Mouse (Mus musculus) retina, embryonic 14.5 days (tissue): ENCODE results near the gene Atp7b.
A peak's percentile ranks its signal among the peaks of the same experiment; 100 is the strongest.

Experiments used
- DNase-seq: peaks from one replicate; pipeline ENCODE4 v3.0.0-alpha.2; 2015; ENCODE audit warnings: low spot score

Gene Atp7b

DNA sequence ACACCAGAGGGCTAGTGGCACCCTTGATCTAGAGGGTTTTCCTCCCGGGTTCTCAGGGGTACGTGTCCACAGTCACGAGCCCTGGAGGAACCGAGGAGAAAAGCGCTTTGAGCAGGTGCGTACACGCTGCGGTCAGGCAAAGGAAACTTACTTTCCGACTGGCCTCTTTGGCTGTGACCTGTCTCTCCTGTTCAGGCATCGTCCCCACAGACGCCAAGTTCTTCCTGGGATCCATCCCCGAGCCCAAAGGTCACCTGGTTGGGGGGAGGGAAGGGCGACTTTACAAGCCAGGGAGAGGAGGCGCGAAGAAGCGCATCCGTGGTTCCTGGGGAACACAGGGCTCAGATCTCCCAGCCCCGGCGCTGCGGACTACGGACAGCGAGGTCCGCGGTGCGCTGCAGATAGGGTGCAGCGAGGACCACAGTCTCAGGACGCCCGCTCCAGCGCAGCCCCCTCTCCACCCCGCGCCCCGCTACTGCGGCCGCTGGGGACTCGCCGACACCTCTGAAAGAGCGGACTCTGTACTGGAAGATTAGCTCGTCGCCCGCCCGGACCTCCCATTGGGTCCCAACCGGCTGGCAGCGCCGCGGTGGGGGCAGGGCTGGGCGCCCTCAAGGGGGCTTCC, at the start of gene Atp7b:
Atp7b (minus strand) TSS at position 485 of the 625 bp plus-strand sequence.
- peak; percentile 37 for DNase-seq

GRCm38 (mm10) chr8:22107020-22107419, 46.9 kb upstream of the Atp7b start:
- DNase-seq, result no peak

- peak; percentile 54 for DNase-seq
These were observed 31.5 kb upstream of the Atp7b start for GRCm38 (mm10) chr8:22091568-22091967.

DNA sequence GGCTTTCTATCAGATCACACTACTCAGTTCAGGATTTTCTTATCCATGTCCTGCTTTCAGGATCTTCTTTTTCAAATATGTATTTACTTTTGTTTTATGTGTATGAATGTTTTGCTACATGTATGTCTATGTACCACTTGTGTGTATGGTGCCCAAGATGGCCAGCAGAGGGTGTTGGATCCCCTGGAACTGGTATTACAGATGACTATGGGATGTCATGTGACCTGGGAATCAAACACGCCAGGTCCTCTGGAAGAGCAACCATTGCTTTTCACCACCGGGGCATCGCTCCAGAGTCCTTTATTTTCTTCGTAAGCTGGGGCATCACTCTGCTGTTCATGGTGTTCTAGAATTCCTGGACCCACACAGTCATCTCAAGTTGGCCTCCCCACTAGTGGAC, 29.1 kb upstream of the Atp7b start:
- no peak for DNase-seq

DNA sequence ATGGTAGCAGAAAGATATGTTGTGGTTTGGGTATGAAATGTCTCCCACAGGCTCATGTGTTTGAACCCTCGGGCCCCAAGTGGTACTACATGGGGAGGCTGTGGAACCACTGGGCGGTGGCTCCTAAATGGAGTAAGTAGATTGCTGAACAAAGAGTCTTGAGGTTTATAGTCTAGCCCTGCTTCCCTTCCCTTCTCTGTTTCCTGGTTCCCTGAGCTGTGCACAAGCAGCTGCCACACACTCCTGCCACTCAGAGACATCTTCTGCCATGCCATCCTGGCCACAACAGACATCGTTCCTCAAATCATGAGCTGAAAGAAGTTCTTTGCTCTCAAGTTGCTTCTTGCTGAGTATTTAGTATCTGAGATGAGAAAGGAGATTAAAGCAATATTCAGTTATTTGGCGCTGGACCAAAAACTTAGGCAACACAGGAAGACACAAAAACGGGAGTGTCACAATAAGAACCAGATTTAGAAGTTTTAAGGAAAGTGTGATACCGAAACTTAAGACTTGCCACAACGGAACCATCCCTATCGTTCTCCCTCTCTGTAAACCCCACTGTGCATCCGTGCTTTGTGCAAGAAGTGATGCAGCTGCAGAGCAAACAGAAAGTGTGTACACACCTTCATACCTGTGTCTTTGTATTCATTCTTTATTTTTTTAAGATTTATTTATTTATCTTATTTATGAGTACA, 19.4 kb upstream of the Atp7b start:
- DNase-seq, result no peak

- no peak for DNase-seq
These were observed 1.0 kb upstream of the Atp7b start for GRCm38 (mm10) chr8:22061126-22061525.

DNA sequence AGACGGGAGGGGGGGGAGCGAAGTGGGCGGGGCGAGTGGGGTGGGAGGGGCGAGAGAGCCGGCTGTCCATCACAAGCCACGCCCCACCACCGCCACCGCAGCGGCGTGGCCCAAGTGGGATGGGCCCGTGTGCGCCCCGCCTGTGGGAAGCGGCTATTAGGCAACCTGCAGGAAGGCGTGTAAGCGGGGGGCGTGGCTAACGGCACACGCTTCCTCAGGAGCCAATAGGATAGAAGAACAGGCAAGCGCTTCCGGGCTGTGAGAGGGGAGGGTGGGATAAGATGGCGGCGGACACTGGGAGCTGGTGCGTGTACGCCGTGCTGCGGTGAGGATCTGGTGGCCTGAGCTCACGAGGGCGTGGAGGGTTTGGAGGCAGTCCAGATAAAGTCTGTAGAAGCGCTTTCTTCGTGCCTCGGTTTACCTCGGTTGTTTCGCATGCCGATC, 363 bp upstream of the Atp7b start, which contains the start of gene Alg11:
Alg11 (plus strand) TSS at position 276 of the 444 bp plus-strand sequence.
- DNase-seq, result peak; percentile 99

GRCm38 (mm10) chr8:22059153-22059738, 859 bp downstream of the Atp7b start:
- DNase-seq, result peak; percentile 28

DNA sequence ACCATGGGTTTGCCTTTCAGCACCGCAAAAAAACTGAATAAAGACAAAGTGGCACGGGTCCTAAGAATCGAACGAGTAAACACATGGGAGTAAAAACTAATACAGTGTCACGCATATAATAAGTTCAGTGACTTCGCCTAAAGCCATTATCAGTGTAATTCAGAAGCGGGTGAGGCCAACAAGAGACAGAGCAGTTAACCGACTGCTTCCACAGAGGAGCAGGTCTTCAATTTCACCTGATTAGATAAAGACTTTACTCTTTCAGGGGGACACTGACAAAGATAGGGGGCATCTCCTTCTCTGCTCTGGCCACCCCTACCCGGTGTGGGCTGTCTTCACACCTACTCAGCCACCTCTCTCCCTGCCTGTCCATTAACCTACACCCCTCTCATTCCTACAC, 1.7 kb downstream of the Atp7b start:
- DNase-seq, result no peak

- no peak for DNase-seq
These were observed 3.3 kb downstream of the Atp7b start for GRCm38 (mm10) chr8:22056850-22057249.

GRCm38 (mm10) chr8:22055492-22055877, 4.6 kb downstream of the Atp7b start:
- DNase-seq, result no peak

DNA sequence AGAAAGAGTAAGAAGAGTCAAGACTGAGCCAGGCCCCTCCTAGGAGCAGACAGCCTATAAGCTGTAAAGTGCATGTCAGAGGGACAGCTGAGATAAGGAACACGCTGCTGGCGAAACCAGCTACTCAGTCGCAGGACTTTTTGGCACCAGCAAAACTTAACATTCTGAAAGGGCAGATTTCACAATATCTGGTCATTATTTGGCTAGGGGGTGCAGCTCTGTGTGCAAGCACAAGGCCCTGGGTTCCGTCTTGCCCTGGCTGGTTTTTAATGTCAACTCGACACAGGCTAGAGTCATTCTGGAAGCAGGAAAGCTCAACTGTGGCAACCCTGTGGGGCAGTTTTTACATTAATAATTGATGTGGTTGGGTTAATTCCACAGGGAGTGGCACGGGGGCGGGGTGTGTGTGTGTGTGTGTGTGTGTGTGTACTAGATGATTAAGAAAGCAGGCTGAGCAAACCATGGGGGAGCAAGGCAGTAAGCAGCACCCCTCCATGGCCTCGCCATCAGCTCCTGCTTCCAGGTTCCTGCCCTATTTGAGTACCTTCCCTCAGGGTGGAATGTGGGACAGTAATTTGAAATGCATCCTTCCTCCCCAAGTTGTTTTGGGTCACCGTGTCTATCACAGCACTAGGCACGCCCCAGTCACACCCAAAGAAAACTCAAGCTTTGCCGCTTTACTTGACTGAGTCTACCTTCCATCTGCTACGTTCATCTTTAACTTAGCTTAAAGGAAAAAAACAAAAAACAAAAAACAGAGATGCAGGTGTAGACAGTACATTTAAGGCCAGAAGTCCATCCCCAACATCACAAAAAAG, 5.2 kb downstream of the Atp7b start:
- no peak for DNase-seq

- DNase-seq, result peak; percentile 80
These were observed 12.2 kb downstream of the Atp7b start for GRCm38 (mm10) chr8:22047699-22048464.

DNA sequence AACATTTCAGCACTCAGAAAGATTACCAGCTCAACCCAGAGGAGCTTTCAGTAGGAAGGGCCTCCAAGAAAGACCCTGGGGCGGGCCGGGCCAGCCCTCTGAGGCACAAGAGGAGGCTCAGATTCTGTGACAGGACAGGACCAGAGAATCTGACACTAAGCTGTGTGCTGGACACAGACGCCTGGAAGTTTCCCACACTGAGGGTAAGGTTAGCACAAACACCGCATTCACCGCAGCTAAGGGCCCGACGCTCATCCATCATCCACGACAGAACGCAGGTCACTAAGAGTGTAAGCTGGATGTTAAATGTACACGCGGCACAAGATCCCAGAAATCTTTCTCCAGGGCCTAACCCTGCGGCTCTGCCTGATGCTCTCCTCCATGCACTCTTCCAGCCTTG, 16.4 kb downstream of the Atp7b start:
- no peak for DNase-seq

DNA sequence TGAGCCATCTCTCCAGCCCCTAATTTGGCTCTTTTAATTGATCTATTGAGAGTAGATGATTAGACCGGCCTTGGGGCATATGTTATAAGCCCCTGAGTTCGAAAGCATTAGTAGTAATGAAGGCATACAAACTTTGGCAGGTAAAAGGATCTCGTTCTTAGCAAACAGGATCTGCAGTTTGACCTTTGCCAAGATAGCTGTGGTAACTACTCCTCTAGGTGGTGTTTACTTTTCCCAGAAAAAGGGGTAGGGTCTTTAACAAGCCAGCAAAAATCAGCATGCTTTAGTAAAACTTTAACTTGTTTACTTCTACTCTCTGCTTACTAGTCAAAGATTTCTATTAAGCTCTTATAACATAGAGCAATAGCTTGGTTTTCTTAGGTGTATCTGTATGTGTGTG, 17.6 kb downstream of the Atp7b start:
- DNase-seq, result no peak

- DNase-seq, result peak; percentile 28
These were observed 20.0 kb downstream of the Atp7b start for GRCm38 (mm10) chr8:22040153-22040509.

DNA sequence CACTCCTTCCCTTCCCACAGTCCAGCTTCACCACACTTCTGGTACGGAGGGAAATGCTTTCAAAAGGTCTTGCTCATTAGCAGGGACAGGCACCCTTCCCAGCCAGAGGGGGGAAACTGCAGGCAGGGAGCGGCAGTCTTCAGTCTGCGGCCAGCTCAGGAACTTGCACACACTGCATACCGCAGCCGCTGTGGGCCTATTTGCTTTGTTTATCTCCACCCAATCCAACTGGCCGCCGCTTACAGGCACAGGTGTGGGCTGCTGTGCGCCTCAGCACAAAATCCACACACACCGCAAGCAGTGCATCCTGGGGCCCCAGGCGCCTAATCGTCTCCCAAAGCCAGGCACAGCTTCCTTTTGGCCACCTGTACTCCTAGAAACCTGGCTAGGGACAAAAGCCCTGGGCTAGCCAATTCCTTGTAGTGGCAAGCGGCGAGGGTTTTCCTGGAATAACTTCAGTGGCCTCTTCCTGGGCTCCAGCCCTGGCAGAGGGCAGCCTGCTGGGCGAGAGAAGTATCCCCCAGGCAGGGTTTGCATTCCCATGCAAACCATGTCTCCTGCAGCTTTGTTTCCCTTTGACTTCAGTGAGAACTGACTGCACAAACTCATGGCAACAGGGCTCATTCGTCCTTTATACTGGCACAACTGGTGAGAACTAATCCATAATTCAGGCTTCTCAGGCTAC, 20.5 kb downstream of the Atp7b start:
- DNase-seq, result no peak

GRCm38 (mm10) chr8:22037022-22037421, 23.1 kb downstream of the Atp7b start:
- no peak for DNase-seq

GRCm38 (mm10) chr8:22036137-22036536, 24.0 kb downstream of the Atp7b start:
- no peak for DNase-seq

- no peak for DNase-seq
These were observed 29.1 kb downstream of the Atp7b start for GRCm38 (mm10) chr8:22030990-22031389.

GRCm38 (mm10) chr8:22028973-22029372, 31.1 kb downstream of the Atp7b start:
- no peak for DNase-seq
